ENCODE assay signal across 9 mouse cellular contexts in genomic region chr5:25086234-25086633, GRCm38 (mm10). TPM values are rescaled to one million over a fixed set of nuclear protein-coding genes. Genes with fewer than 3 reads are reported as not detected.
DNase-seq lines count a peak whose midpoint lies in the region; ATAC-seq and TF ChIP-seq lines count a peak whose summit lies in the region.
"Had no signal": no experiment of that assay in that cellular context is flagged by ENCODE, and none has a peak within 500 bp of the region (broad histone marks: within the 10 kb centered on the region; RNA-seq: fewer than 3 reads in every experiment).

No protein-coding gene starts in this region.

- intact Hi-C loops in gastrocnemius, postnatal 14 days (cut with DNase I; ENCODE audit: low total_unique reads) = no loop called here

- H3K4me1 ChIP-seq in neural tube, embryonic 13.5 days (replicated peaks) = peaks cover 21% of the 10 kb centered on the region
- peaks cover 35% of the 10 kb centered on the region for H3K4me1 ChIP-seq in brown adipose tissue, adult 24 weeks (ENCODE audit: control insufficient read depth, insufficient read depth, insufficient read length, low read length)
- H3K4me1 ChIP-seq in olfactory bulb, adult 2 months (ENCODE audit: control insufficient read depth, insufficient read depth, low read length) = peaks cover 34% of the 10 kb centered on the region

- WGBS in neural tube, embryonic 13.5 days = 28% methylated on average over 4 of the region's 4 CpGs
- WGBS in olfactory bulb, adult 2 months = 23% methylated on average over 4 of the region's 4 CpGs

- no peak overlapping the region for H3K4me3 ChIP-seq in neural tube, embryonic 13.5 days
- no peak overlapping the region for H3K4me3 ChIP-seq in brown adipose tissue, adult 24 weeks (ENCODE audit: insufficient read depth, low read depth, low read length)
- no peak overlapping the region for H3K4me3 ChIP-seq in olfactory bulb, adult 2 months (ENCODE audit: insufficient read depth, low read depth, low read length)
- H3K4me3 ChIP-seq: limb, embryonic 13.5 days had no signal

- no peak for TF ChIP-seq CTCF in olfactory bulb, adult 2 months (IDR thresholded peaks at IDR 0.05; ENCODE audit: insufficient read depth, low read depth, low read length)

- no peaks in the 10 kb centered on the region for H3K9me3 ChIP-seq in neural tube, embryonic 13.5 days
- H3K9me3 ChIP-seq: limb, embryonic 13.5 days had no signal

- H3K27ac ChIP-seq in neural tube, embryonic 13.5 days (replicated peaks) = no peak overlapping the region
- peak overlapping the region; percentile 72 for H3K27ac ChIP-seq in brown adipose tissue, adult 24 weeks (replicated peaks; ENCODE audit: low read depth, low read length)
- peak overlapping the region; percentile 1; the same call in 1 of the 2 replicates for H3K27ac ChIP-seq in olfactory bulb, adult 2 months (ENCODE audit: insufficient read depth, low read depth, low read length)
- H3K27ac ChIP-seq: limb, embryonic 13.5 days had no signal

- TF ChIP-seq POLR2A in olfactory bulb, adult 2 months (IDR thresholded peaks at IDR 0.05; ENCODE audit: insufficient read depth, low read depth, low read length) = no peak

- H3K27me3 ChIP-seq in neural tube, embryonic 13.5 days = no peaks in the 10 kb centered on the region
- H3K27me3 ChIP-seq: limb, embryonic 13.5 days had no signal

- H3K36me3 ChIP-seq in neural tube, embryonic 13.5 days = no peaks in the 10 kb centered on the region
- H3K36me3 ChIP-seq: limb, embryonic 13.5 days had no signal

- no peak overlapping the region for H3K4me2 ChIP-seq in neural tube, embryonic 13.5 days
- H3K4me2 ChIP-seq: limb, embryonic 13.5 days had no signal

- DNase-seq in neural tube, embryonic 10.5 days (ENCODE audit: extremely low spot score, low spot score) = no peak
- DNase-seq in gastrocnemius, postnatal 14 days = peak; percentile 60
- peak; percentile 63 to 73 for DNase-seq in layer of hippocampus, adult 8-10 months (ENCODE audit: low spot score in 2 of 2)
- no peak for DNase-seq in thymus, postnatal 0 days (ENCODE audit: low spot score)
- no peak for DNase-seq in embryo, embryonic 10 days (ENCODE audit: low spot score)

- ATAC-seq in neural tube, embryonic 13.5 days (ENCODE audit: low read depth) = peak; percentile 20; the same call in 1 of the 2 replicates

- H3K9ac ChIP-seq in neural tube, embryonic 13.5 days = no peak overlapping the region
- H3K9ac ChIP-seq: limb, embryonic 13.5 days had no signal

RNA-seq across cellular contexts. Expression of gene Prkag2, which starts 14.2 kb away (rescaled TPM):
- 76.5 and 85.1 TPM in 2 replicates for polyA plus RNA-seq in neural tube, embryonic 13.5 days (2015; fragmentation: Nextera tagmentation; extraction: Ambion mirVana)
- 32.6 and 60.2 TPM in 2 replicates for polyA plus RNA-seq in brown adipose tissue, adult 24 weeks (2012; ENCODE audit: insufficient read depth, insufficient read length, missing spikeins)
- total RNA-seq in gastrocnemius, postnatal 14 days (2021) = 10 to 100 TPM; 13.1 to 15.1 TPM
- total RNA-seq in layer of hippocampus, adult 8-10 months (2022) = 100 to 1,000 TPM; 143 to 198 (median 175) TPM
- polyA plus RNA-seq in olfactory bulb, adult 2 months (2012; ENCODE audit: insufficient read depth, insufficient read length, low replicate concordance, missing spikeins) = not detected in 2 replicates
- 31.2 and 34.9 TPM in 2 replicates for polyA plus RNA-seq in thymus, postnatal 0 days (2015; fragmentation: Nextera tagmentation; extraction: Ambion mirVana)

Comparison
In these comparisons a context has a peak if more than half of its experiments do, and no peak if none do; other contexts are left out.
1. DNase-seq: peak in gastrocnemius, postnatal 14 days (single experiment) and layer of hippocampus, adult 8-10 months (2 of 2); none in neural tube, embryonic 10.5 days (single experiment), thymus, postnatal 0 days (single experiment) and embryo, embryonic 10 days (single experiment).